Mouse (Mus musculus) heart, embryonic 15.5 days (tissue): ENCODE results near the gene Cpeb3. TPM values are rescaled to one million over a fixed set of nuclear protein-coding genes. Genes with fewer than 3 reads are reported as not detected.

ENCODE experiments used
- ATAC-seq: fragments of 200-750 bp; cut with Nextera tagmentation; replicated peaks from 2 replicates; pipeline ENCODE4 v1.8.0; 2017; ENCODE audit warnings: low read depth, moderate TSS enrichment; ENCODE audit not compliant: insufficient number of reproducible peaks, insufficient read depth, low FRiP score
- H3K27ac ChIP-seq: fragments of 300-500 bp; sonication (generic); 2 replicates; pipeline ENCODE4 v1.5.1; 2015; ENCODE audit warnings: mild to moderate bottlenecking, inconsistent platforms
- H3K27me3 ChIP-seq: fragments of 300-500 bp; sonication (generic); 2 replicates; pipeline ENCODE4 v1.6.1; 2015; ENCODE audit warnings: inconsistent platforms
- H3K36me3 ChIP-seq: fragments of 300-500 bp; sonication (generic); 2 replicates; pipeline ENCODE4 v1.6.1; 2015; ENCODE audit warnings: mild to moderate bottlenecking, inconsistent platforms
- H3K4me1 ChIP-seq: fragments of 300-500 bp; sonication (generic); replicated peaks from 2 replicates; pipeline ENCODE4 v1.6.1; 2015; ENCODE audit warnings: inconsistent platforms
- H3K4me2 ChIP-seq: fragments of 300-500 bp; sonication (generic); 2 replicates; pipeline ENCODE4 v1.6.1; 2015; ENCODE audit warnings: inconsistent platforms, mild to moderate bottlenecking, moderate library complexity
- H3K4me3 ChIP-seq: fragments of 300-500 bp; sonication (generic); 2 replicates; pipeline ENCODE4 v1.5.1; 2015; ENCODE audit warnings: mild to moderate bottlenecking, inconsistent platforms
- H3K9ac ChIP-seq: fragments of 300-500 bp; sonication (generic); 2 replicates; pipeline ENCODE4 v1.6.1; 2015; ENCODE audit warnings: mild to moderate bottlenecking, inconsistent platforms
- H3K9me3 ChIP-seq: fragments of 300-500 bp; sonication (generic); replicated peaks from 2 replicates; pipeline ENCODE4 v1.6.1; 2016; ENCODE audit warnings: inconsistent platforms
- WGBS: fragments of 180-500 bp; shearing (Covaris S2); methylation state at CpG from one replicate; pipeline ENCODE4 v1.1.7; 2015; ENCODE audit warnings: mixed read lengths; 5-methylcytosine and 5-hydroxymethylcytosine counted together
- polyA plus RNA-seq: library from polyadenylated mRNA; unstranded; fragments of >200 nt; fragmentation: Nextera tagmentation; extraction: Ambion mirVana; gene quantifications from 2 replicates; pipeline ENCODE4 v1.2.1, GENCODE M21; 2015

Cpeb3 gene
- polyA plus RNA-seq, 1 experiment from 2014 or later: 9.9 TPM

GRCm38 (mm10) chr19:37055976-37056556, 152.3 kb downstream of the Cpeb3 start:
- Histone ChIP-seq H3K27ac (no peak overlapping the region), H3K4me1 (peaks cover 12% of the 10 kb centered on the region), H3K4me2 (no peak overlapping the region), H3K9me3 (no peaks in the 10 kb centered on the region), H3K27me3 (no peaks in the 10 kb centered on the region), H3K4me3 (no peak overlapping the region), H3K36me3 (no peaks in the 10 kb centered on the region), H3K9ac (no peak overlapping the region)
- no peak for ATAC-seq
- 81% methylated on average over 4 of the region's 4 CpGs for WGBS

GRCm38 (mm10) chr19:37050643-37051345, 157.6 kb downstream of the Cpeb3 start:
- H3K4me3 ChIP-seq: no peak overlapping the region
- no peak for ATAC-seq
- WGBS: 66% methylated on average over 4 of the region's 4 CpGs

GRCm38 (mm10) chr19:37048507-37048906, 159.9 kb downstream of the Cpeb3 start:
- Histone ChIP-seq H3K4me3 (no peak overlapping the region), H3K4me1 (no peaks in the 10 kb centered on the region), H3K27ac (no peak overlapping the region), H3K9me3 (no peaks in the 10 kb centered on the region), H3K36me3 (no peaks in the 10 kb centered on the region), H3K9ac (no peak overlapping the region), H3K27me3 (no peaks in the 10 kb centered on the region), H3K4me2 (no peak overlapping the region)
- WGBS: 85% methylated on average over 6 of the region's 6 CpGs
- no peak for ATAC-seq

More at GRCm38 (mm10) chr19:37050643-37051345, 157.6 kb downstream of the Cpeb3 start:
- no peaks in the 10 kb centered on the region for H3K4me1 ChIP-seq
- no peaks in the 10 kb centered on the region for H3K27me3 ChIP-seq
- no peak overlapping the region for H3K27ac ChIP-seq
- H3K9me3 ChIP-seq: no peaks in the 10 kb centered on the region
- no peak overlapping the region for H3K4me2 ChIP-seq
- H3K36me3 ChIP-seq: no peaks in the 10 kb centered on the region
- H3K9ac ChIP-seq: no peak overlapping the region

GRCm38 (mm10) chr19:37044431-37044830, 164.0 kb downstream of the Cpeb3 start:
- no peak overlapping the region for H3K27ac ChIP-seq
- no peaks in the 10 kb centered on the region for H3K27me3 ChIP-seq
- ATAC-seq: no peak
- H3K9ac ChIP-seq: no peak overlapping the region
- H3K36me3 ChIP-seq: 0 out of 2 replicates have a peak, but pooled peaks cover 4% of the 10 kb centered on the region
- WGBS: 86% methylated on average over 10 of the region's 10 CpGs
- no peaks in the 10 kb centered on the region for H3K4me1 ChIP-seq
- H3K4me3 ChIP-seq: no peak overlapping the region
- no peak overlapping the region for H3K4me2 ChIP-seq
- no peaks in the 10 kb centered on the region for H3K9me3 ChIP-seq

- ATAC-seq: no peak
- Histone ChIP-seq H3K4me2 (no peak overlapping the region), H3K9ac (no peak overlapping the region), H3K27me3 (no peaks in the 10 kb centered on the region), H3K36me3 (0 out of 2 replicates have a peak, but pooled peaks cover 4% of the 10 kb centered on the region), H3K4me3 (no peak overlapping the region), H3K9me3 (no peaks in the 10 kb centered on the region), H3K27ac (no peak overlapping the region), H3K4me1 (0 out of 2 replicates have a peak, but pooled peaks cover 4% of the 10 kb centered on the region)
Measured at GRCm38 (mm10) chr19:37040906-37041305, 167.5 kb downstream of the Cpeb3 start.

GRCm38 (mm10) chr19:37032364-37032763, 176.0 kb downstream of the Cpeb3 start:
- no peaks in the 10 kb centered on the region for H3K27me3 ChIP-seq
- H3K9me3 ChIP-seq: no peaks in the 10 kb centered on the region
- no peak overlapping the region for H3K27ac ChIP-seq
- no peak overlapping the region for H3K9ac ChIP-seq
- H3K4me2 ChIP-seq: no peak overlapping the region
- no peaks in the 10 kb centered on the region for H3K36me3 ChIP-seq
- peaks cover 12% of the 10 kb centered on the region; the same call in 1 of the 2 replicates for H3K4me1 ChIP-seq
- H3K4me3 ChIP-seq: no peak overlapping the region
- WGBS: 79% methylated on average over 2 of the region's 2 CpGs
- no peak for ATAC-seq

- no peak overlapping the region for H3K27ac ChIP-seq
- ATAC-seq: no peak
- H3K9ac ChIP-seq: no peak overlapping the region
- no peak overlapping the region for H3K4me3 ChIP-seq
- H3K27me3 ChIP-seq: no peaks in the 10 kb centered on the region
- WGBS: 69% methylated on average over 5 of the region's 5 CpGs
- H3K9me3 ChIP-seq: no peaks in the 10 kb centered on the region
- peaks cover 15% of the 10 kb centered on the region for H3K4me1 ChIP-seq
- H3K36me3 ChIP-seq: no peaks in the 10 kb centered on the region
- H3K4me2 ChIP-seq: no peak overlapping the region
Measured at GRCm38 (mm10) chr19:37031446-37031845, 177.0 kb downstream of the Cpeb3 start.

GRCm38 (mm10) chr19:37029771-37030170, 178.6 kb downstream of the Cpeb3 start:
- Histone ChIP-seq H3K27ac (no peak overlapping the region), H3K4me3 (no peak overlapping the region), H3K9me3 (no peaks in the 10 kb centered on the region), H3K36me3 (no peaks in the 10 kb centered on the region), H3K4me1 (peaks cover 24% of the 10 kb centered on the region), H3K9ac (no peak overlapping the region), H3K27me3 (no peaks in the 10 kb centered on the region), H3K4me2 (no peak overlapping the region)
- ATAC-seq: no peak
- 64% methylated on average over 6 of the region's 6 CpGs for WGBS

GRCm38 (mm10) chr19:37026408-37026807, 182.0 kb downstream of the Cpeb3 start:
- H3K9me3 ChIP-seq: no peaks in the 10 kb centered on the region
- ATAC-seq: no peak
- H3K36me3 ChIP-seq: no peaks in the 10 kb centered on the region
- no peak overlapping the region for H3K4me3 ChIP-seq
- H3K27ac ChIP-seq: peak overlapping the region; percentile 57
- WGBS: 39% methylated on average over 11 of the region's 11 CpGs
- no peaks in the 10 kb centered on the region for H3K27me3 ChIP-seq
- H3K9ac ChIP-seq: no peak overlapping the region
- H3K4me1 ChIP-seq: peaks cover 18% of the 10 kb centered on the region
- H3K4me2 ChIP-seq: no peak overlapping the region

GRCm38 (mm10) chr19:37025839-37026319, 182.5 kb downstream of the Cpeb3 start:
- ATAC-seq: peak; percentile 37; the same call in 1 of the 2 replicates
- Histone ChIP-seq H3K36me3 (no peaks in the 10 kb centered on the region), H3K9me3 (no peaks in the 10 kb centered on the region), H3K9ac (no peak overlapping the region), H3K4me2 (no peak overlapping the region), H3K27me3 (no peaks in the 10 kb centered on the region), H3K4me1 (peaks cover 15% of the 10 kb centered on the region), H3K27ac (peak overlapping the region; percentile 57), H3K4me3 (no peak overlapping the region)
- 61% methylated on average over 13 of the region's 13 CpGs for WGBS

GRCm38 (mm10) chr19:37022146-37022545, 186.3 kb downstream of the Cpeb3 start:
- Histone ChIP-seq H3K4me2 (no peak overlapping the region), H3K9ac (no peak overlapping the region), H3K9me3 (no peaks in the 10 kb centered on the region), H3K36me3 (no peaks in the 10 kb centered on the region), H3K4me1 (peaks cover 30% of the 10 kb centered on the region), H3K27ac (no peak overlapping the region), H3K4me3 (no peak overlapping the region), H3K27me3 (no peaks in the 10 kb centered on the region)
- no peak for ATAC-seq
- WGBS: 90% methylated on average over 5 of the region's 5 CpGs

GRCm38 (mm10) chr19:37020951-37021350, 187.4 kb downstream of the Cpeb3 start:
- WGBS: 58% methylated on average over 9 of the region's 11 CpGs
- no peak for ATAC-seq

More at GRCm38 (mm10) chr19:37020951-37021350, 187.4 kb downstream of the Cpeb3 start:
- H3K9ac ChIP-seq: no peak overlapping the region
- H3K4me1 ChIP-seq: peaks cover 19% of the 10 kb centered on the region
- H3K36me3 ChIP-seq: no peaks in the 10 kb centered on the region
- no peak overlapping the region for H3K4me2 ChIP-seq
- no peak overlapping the region for H3K4me3 ChIP-seq
- H3K9me3 ChIP-seq: no peaks in the 10 kb centered on the region
- H3K27ac ChIP-seq: peak overlapping the region; percentile 31
- no peaks in the 10 kb centered on the region for H3K27me3 ChIP-seq
